Mouse (Mus musculus) urinary bladder, adult 18-20 months (tissue): ENCODE results near the gene Fut2.

ENCODE experiments used
- DNase-seq, 2 experiments: peaks; one replicate each; pipeline ENCODE4 v3.0.0; 2022; ENCODE audit warnings: low spot score in 2 of 2, mixed read lengths in 2 of 2

Fut2 gene

GRCm38 (mm10) chr7:45702809-45703520 lies 36.8 kb upstream of the Fut2 start:
- DNase-seq, result no peak

GRCm38 (mm10) chr7:45702316-45702715 lies 36.1 kb upstream of the Fut2 start:
- no peak for DNase-seq

GRCm38 (mm10) chr7:45701607-45702006 lies 35.4 kb upstream of the Fut2 start:
- no peak for DNase-seq

GRCm38 (mm10) chr7:45701072-45701471 lies 34.9 kb upstream of the Fut2 start:
- DNase-seq, result no peak

- DNase-seq, result peak in 1 of 2 experiments; percentile 75
These were observed 34.3 kb upstream of the Fut2 start for GRCm38 (mm10) chr7:45700301-45701015.

- no peak for DNase-seq
These were observed 33.4 kb upstream of the Fut2 start, which contains the start of gene Car11 for GRCm38 (mm10) chr7:45699523-45700141. Car11 (plus strand) TSS chr7:45699843.

- no peak for DNase-seq
These were observed 31.7 kb upstream of the Fut2 start for GRCm38 (mm10) chr7:45697894-45698293.

GRCm38 (mm10) chr7:45695098-45695497 lies 28.9 kb upstream of the Fut2 start:
- no peak for DNase-seq

- DNase-seq, result no peak
These were observed 27.9 kb upstream of the Fut2 start, which contains the start of gene Sec1 for GRCm38 (mm10) chr7:45693921-45694591. Sec1 (minus strand) TSS chr7:45694402.

- no peak for DNase-seq
These were observed 26.2 kb upstream of the Fut2 start for GRCm38 (mm10) chr7:45692364-45692763.

- DNase-seq, result no peak
These were observed 23.6 kb upstream of the Fut2 start for GRCm38 (mm10) chr7:45689800-45690199.

GRCm38 (mm10) chr7:45689099-45689498 lies 22.9 kb upstream of the Fut2 start:
- DNase-seq, result no peak

- no peak for DNase-seq
These were observed 20.6 kb upstream of the Fut2 start for GRCm38 (mm10) chr7:45686841-45687240.

- no peak for DNase-seq
These were observed 19.6 kb upstream of the Fut2 start for GRCm38 (mm10) chr7:45685811-45686210.

GRCm38 (mm10) chr7:45683396-45684050 lies 17.3 kb upstream of the Fut2 start, which contains the start of gene Ntn5:
Ntn5 (plus strand) TSS chr7:45684022.
- no peak for DNase-seq

GRCm38 (mm10) chr7:45682144-45683126 lies 16.2 kb upstream of the Fut2 start:
- peak; percentile 72 to 81 for DNase-seq

- no peak for DNase-seq
These were observed 15.0 kb upstream of the Fut2 start for GRCm38 (mm10) chr7:45681046-45681736.

GRCm38 (mm10) chr7:45679966-45680621 lies 13.9 kb upstream of the Fut2 start:
- DNase-seq, result peak in 1 of 2 experiments; percentile 80

- DNase-seq, result no peak
These were observed 12.3 kb upstream of the Fut2 start for GRCm38 (mm10) chr7:45678513-45678912.
